Mouse (Mus musculus) lung, embryonic 14.5 days (tissue): ENCODE data around the gene Tjap1. TPM values are rescaled to one million over a fixed set of nuclear protein-coding genes. Genes with fewer than 3 reads are reported as not detected.

ENCODE experiments used
- ATAC-seq: fragments of 200-750 bp; cut with Nextera tagmentation; 2 replicates; pipeline ENCODE4 v1.8.0; 2017; ENCODE audit warnings: mild to moderate bottlenecking, moderate TSS enrichment, moderate library complexity; ENCODE audit not compliant: insufficient read depth
- DNase-seq: peaks from one replicate; pipeline ENCODE4 v3.0.0-alpha.2; 2015
- H3K27ac ChIP-seq: fragments of 300-500 bp; sonication (generic); 2 replicates; pipeline ENCODE4 v1.5.1; 2014; ENCODE audit warnings: low read depth, mild to moderate bottlenecking, moderate library complexity
- H3K27me3 ChIP-seq: fragments of 300-500 bp; sonication (generic); 2 replicates; pipeline ENCODE4 v1.6.1; 2014; ENCODE audit warnings: low read length, control low read depth; ENCODE audit not compliant: insufficient read depth
- H3K36me3 ChIP-seq: fragments of 300-500 bp; sonication (generic); 2 replicates; pipeline ENCODE4 v1.6.1; 2014; ENCODE audit warnings: control low read depth; ENCODE audit not compliant: insufficient read depth
- H3K4me1 ChIP-seq: fragments of 300-500 bp; sonication (generic); 2 replicates; pipeline ENCODE4 v1.6.1; 2014; ENCODE audit warnings: antibody characterized with exemption, control low read depth; ENCODE audit not compliant: insufficient read depth
- H3K4me2 ChIP-seq: fragments of 300-500 bp; sonication (generic); 2 replicates; pipeline ENCODE4 v1.6.1; 2014; ENCODE audit warnings: mild to moderate bottlenecking
- H3K4me3 ChIP-seq: fragments of 300-500 bp; sonication (generic); 2 replicates; pipeline ENCODE4 v1.5.1; 2014; ENCODE audit warnings: low read depth, low read length
- H3K9ac ChIP-seq: fragments of 300-500 bp; sonication (generic); 2 replicates; pipeline ENCODE4 v1.6.1; 2014
- H3K9me3 ChIP-seq: fragments of 300-500 bp; sonication (generic); 2 replicates; pipeline ENCODE4 v1.6.1; 2016; ENCODE audit warnings: low read depth, low read length, control low read depth
- CTCF ChIP-seq: IDR thresholded peaks from 2 replicates; pipeline ENCODE4 v1.5.1; 2016; ENCODE audit warnings: antibody characterized with exemption, low read depth
- WGBS: fragments of 180-500 bp; shearing (Covaris S2); extraction: QIAGEN DNeasy Blood & Tissue Kit; methylation state at CpG from one replicate; pipeline ENCODE4 v1.1.7; 2014; 5-methylcytosine and 5-hydroxymethylcytosine counted together
- polyA plus RNA-seq: library from polyadenylated mRNA; unstranded; fragments of >200 nt; fragmentation: Nextera tagmentation; extraction: Ambion mirVana; gene quantifications from 2 replicates; pipeline ENCODE4 v1.2.1, GENCODE M21; 2014

The Tjap1 gene
- 39.1 and 43.2 TPM in 2 replicates for polyA plus RNA-seq

- peak; percentile 97 for ATAC-seq
- under 1% methylated on average over 37 of the region's 37 CpGs for WGBS
Observed at GRCm38 (mm10) chr17:46282483-46283123, at the start of gene Tjap1. TSS of gene Tjap1 (minus strand) at chr17:46283026.

GRCm38 (mm10) chr17:46328723-46329122 lies 45.9 kb upstream of the Tjap1 start:
- ATAC-seq (no peak), DNase-seq (peak; percentile 13)
- H3K27ac ChIP-seq: peak overlapping the region; percentile 93; the same call in 1 of the 2 replicates
- peak overlapping the region; percentile 69 for H3K4me3 ChIP-seq
- TF ChIP-seq CTCF: no peak
- 62% methylated on average over 6 of the region's 6 CpGs for WGBS
- H3K36me3 ChIP-seq: no peaks in the 10 kb centered on the region
- peak overlapping the region; percentile 71; the same call in 1 of the 2 replicates for H3K9ac ChIP-seq
- H3K4me2 ChIP-seq: peak overlapping the region; percentile 85
- H3K9me3 ChIP-seq: no peaks in the 10 kb centered on the region
- no peaks in the 10 kb centered on the region for H3K4me1 ChIP-seq
- no peaks in the 10 kb centered on the region for H3K27me3 ChIP-seq

More at GRCm38 (mm10) chr17:46282483-46283123, at the start of gene Tjap1:
- Histone ChIP-seq H3K27me3 (no peaks in the 10 kb centered on the region), H3K4me1 (peaks cover 12% of the 10 kb centered on the region), H3K4me3 (peak within 1 kb of the TSS; percentile 79), H3K4me2 (peak within 1 kb of the TSS; percentile 95), H3K9ac (peak within 1 kb of the TSS; percentile 81), H3K27ac (peak within 1 kb of the TSS; percentile 90), H3K9me3 (no peaks in the 10 kb centered on the region), H3K36me3 (peaks cover 30% of the 10 kb centered on the region)
- TF ChIP-seq CTCF: no peak
- DNase-seq: peak; percentile 92

GRCm38 (mm10) chr17:46327906-46328534 lies 45.2 kb upstream of the Tjap1 start, which contains the start of gene Abcc10:
TSS of gene Abcc10 (minus strand) at chr17:46328352.
- peak; percentile 99 for DNase-seq
- peak within 1 kb of the TSS; percentile 69 for H3K4me3 ChIP-seq
- H3K9ac ChIP-seq: peak within 1 kb of the TSS; percentile 71
- under 1% methylated on average over 40 of the region's 40 CpGs for WGBS
- TF ChIP-seq CTCF: peak; percentile 54
- peak within 1 kb of the TSS; percentile 85 for H3K4me2 ChIP-seq
- peak within 1 kb of the TSS; percentile 93 for H3K27ac ChIP-seq
- H3K4me1 ChIP-seq: no peaks in the 10 kb centered on the region
- no peaks in the 10 kb centered on the region for H3K27me3 ChIP-seq
- peak; percentile 99 for ATAC-seq
- H3K36me3 ChIP-seq: no peaks in the 10 kb centered on the region
- H3K9me3 ChIP-seq: no peaks in the 10 kb centered on the region

GRCm38 (mm10) chr17:46327413-46327905 lies 44.6 kb upstream of the Tjap1 start:
- DNase-seq: peak; percentile 44
- WGBS: 2% methylated on average over 27 of the region's 27 CpGs

GRCm38 (mm10) chr17:46322046-46322823 lies 39.4 kb upstream of the Tjap1 start:
- no peaks in the 10 kb centered on the region for H3K4me1 ChIP-seq
- 80% methylated on average over 14 of the region's 14 CpGs for WGBS
- no peak for ATAC-seq

More at GRCm38 (mm10) chr17:46327413-46327905, 44.6 kb upstream of the Tjap1 start:
- ATAC-seq: no peak
- no peak for TF ChIP-seq CTCF
- peak overlapping the region; percentile 71 for H3K9ac ChIP-seq
- H3K9me3 ChIP-seq: no peaks in the 10 kb centered on the region
- no peaks in the 10 kb centered on the region for H3K4me1 ChIP-seq
- peak overlapping the region; percentile 85 for H3K4me2 ChIP-seq
- no peaks in the 10 kb centered on the region for H3K36me3 ChIP-seq
- H3K27me3 ChIP-seq: no peaks in the 10 kb centered on the region
- peak overlapping the region; percentile 69 for H3K4me3 ChIP-seq
- H3K27ac ChIP-seq: peak overlapping the region; percentile 93

GRCm38 (mm10) chr17:46320492-46320891 lies 37.7 kb upstream of the Tjap1 start:
- ATAC-seq: no peak
- no peak for DNase-seq
- no peak overlapping the region for H3K9ac ChIP-seq
- no peaks in the 10 kb centered on the region for H3K4me1 ChIP-seq
- H3K36me3 ChIP-seq: peaks cover 4% of the 10 kb centered on the region; the same call in 1 of the 2 replicates
- H3K4me2 ChIP-seq: no peak overlapping the region
- no peak overlapping the region for H3K27ac ChIP-seq
- TF ChIP-seq CTCF: no peak
- no peaks in the 10 kb centered on the region for H3K9me3 ChIP-seq
- 55% methylated on average over 6 of the region's 6 CpGs for WGBS
- no peak overlapping the region for H3K4me3 ChIP-seq
- H3K27me3 ChIP-seq: no peaks in the 10 kb centered on the region

More at GRCm38 (mm10) chr17:46322046-46322823, 39.4 kb upstream of the Tjap1 start:
- Histone ChIP-seq H3K4me3 (no peak overlapping the region), H3K27ac (no peak overlapping the region), H3K4me2 (no peak overlapping the region), H3K27me3 (no peaks in the 10 kb centered on the region), H3K9me3 (no peaks in the 10 kb centered on the region), H3K36me3 (peaks cover 4% of the 10 kb centered on the region; the same call in 1 of the 2 replicates), H3K9ac (no peak overlapping the region)
- no peak for DNase-seq
- no peak for TF ChIP-seq CTCF
